Mouse (Mus musculus) CH12.LX (cell line): ENCODE measurements at regions not wholly inside any gene's neighbourhood (a gene's known extent, or its start where the extent isn't known, plus 50 kb on each side); places are given as distances from the start of the nearest gene placed in this dataset.

Experiments used
- DNase-seq: peaks from one replicate; pipeline ENCODE4 v3.0.0-alpha.2; 2013; ENCODE audit errors: extremely low read depth
- H3K27ac ChIP-seq: 2 replicates; pipeline ENCODE4 v1.5.1; 2012; ENCODE audit warnings: low read depth, mild to moderate bottlenecking, control low read depth, moderate library complexity; ENCODE audit not compliant: insufficient read depth
- H3K27me3 ChIP-seq: replicated peaks from 2 replicates; pipeline ENCODE3; 2012; ENCODE audit warnings: inconsistent platforms
- H3K36me3 ChIP-seq, 2 experiments: replicated peaks in 1 of 2; 2 replicates each; pipeline versions ENCODE3 to v1.6.1; 2012; ENCODE audit warnings: inconsistent platforms in 1 of 2, low read length in 1 of 2, mild to moderate bottlenecking in 1 of 2, mixed read lengths in 1 of 2, moderate library complexity in 1 of 2; ENCODE audit not compliant: control insufficient read depth in 1 of 2, insufficient read depth in 1 of 2
- H3K4me1 ChIP-seq, 2 experiments: 2 replicates each; pipeline ENCODE4 v1.6.1; 2012; ENCODE audit warnings: inconsistent platforms in 1 of 2, moderate library complexity in 1 of 2; ENCODE audit not compliant: insufficient read depth in 2 of 2, control insufficient read depth in 1 of 2
- H3K4me2 ChIP-seq: 2 replicates; pipeline ENCODE4 v1.6.1; 2012; ENCODE audit warnings: low read depth, mild to moderate bottlenecking, control low read depth; ENCODE audit not compliant: poor library complexity, insufficient read depth, severe bottlenecking
- H3K4me3 ChIP-seq, 3 experiments: fragments of 150-350 bp in 1 of 3; sonication (generic) in 1 of 3; replicated peaks in 1 of 3; 2 replicates each; pipeline versions ENCODE3 to v1.5.1; 2011 to 2012; ENCODE audit warnings: low read depth in 2 of 3, low read length in 2 of 3, mild to moderate bottlenecking in 2 of 3, moderate library complexity in 2 of 3, control low read depth in 1 of 3, improper control_type of control experiment in 1 of 3, inconsistent platforms in 1 of 3, mixed read lengths in 1 of 3; ENCODE audit not compliant: poor library complexity in 1 of 3
- H3K79me2 ChIP-seq: replicated peaks from 2 replicates; pipeline ENCODE4 v1.6.1; 2012; ENCODE audit warnings: mild to moderate bottlenecking, moderate library complexity; ENCODE audit not compliant: control insufficient read depth, poor library complexity, insufficient read depth, severe bottlenecking; ENCODE audit errors: extremely low read depth
- H3K9ac ChIP-seq: 2 replicates; pipeline ENCODE4 v1.6.1; 2012; ENCODE audit warnings: low read depth, mild to moderate bottlenecking, control low read depth, moderate library complexity; ENCODE audit not compliant: insufficient read depth
- H3K9me3 ChIP-seq: replicated peaks from 2 replicates; pipeline ENCODE3; 2012; ENCODE audit warnings: low read length, inconsistent platforms, mixed read lengths
- BHLHE40 ChIP-seq: IDR thresholded peaks from 2 replicates; pipeline ENCODE4 v1.6.1; 2011; ENCODE audit warnings: mild to moderate bottlenecking, low read depth, low read length, improper control_type of control experiment
- CHD2 ChIP-seq: IDR thresholded peaks from 2 replicates; pipeline ENCODE4 v1.6.1; 2011; ENCODE audit warnings: low read length, improper control_type of control experiment
- CTCF ChIP-seq, 2 experiments: IDR thresholded peaks in 1 of 2; conservative IDR thresholded peaks in 1 of 2; 2 replicates each; pipeline ENCODE4 v1.5.1; 2011 to 2012; ENCODE audit warnings: low read depth in 2 of 2, low read length in 2 of 2, improper control_type of control experiment in 1 of 2, inconsistent platforms in 1 of 2, mild to moderate bottlenecking in 1 of 2, moderate library complexity in 1 of 2
- ELF1 ChIP-seq: IDR thresholded peaks from 2 replicates; pipeline ENCODE4 v1.6.1; 2014; ENCODE audit warnings: low read depth, mild to moderate bottlenecking, inconsistent platforms, low read length, improper control_type of control experiment
- ETS1 ChIP-seq: conservative IDR thresholded peaks from 2 replicates; pipeline ENCODE4 v1.6.1; 2012; ENCODE audit warnings: low read depth, mild to moderate bottlenecking, inconsistent platforms, low read length, improper control_type of control experiment, moderate library complexity
- GABPA ChIP-seq: IDR thresholded peaks from 2 replicates; pipeline ENCODE4 v1.6.1; 2012; ENCODE audit warnings: low read depth, low read length, improper control_type of control experiment, inconsistent platforms; ENCODE audit not compliant: insufficient replicate concordance
- HCFC1 ChIP-seq: IDR thresholded peaks from 2 replicates; pipeline ENCODE4 v1.6.1; 2012; ENCODE audit warnings: low read depth, mild to moderate bottlenecking, inconsistent platforms, low read length, improper control_type of control experiment
- JUND ChIP-seq: conservative IDR thresholded peaks from 2 replicates; pipeline ENCODE4 v1.6.1; 2011; ENCODE audit warnings: low read depth, low read length, improper control_type of control experiment
- KAT2A ChIP-seq: IDR thresholded peaks from 2 replicates; pipeline ENCODE4 v1.6.1; 2012; ENCODE audit warnings: low read length, improper control_type of control experiment, inconsistent platforms; ENCODE audit not compliant: insufficient replicate concordance
- MAZ ChIP-seq: IDR thresholded peaks from 2 replicates; pipeline ENCODE4 v1.6.1; 2012; ENCODE audit warnings: low read depth, mild to moderate bottlenecking, inconsistent platforms, low read length, improper control_type of control experiment, moderate library complexity
- MEF2A ChIP-seq: IDR thresholded peaks from 2 replicates; pipeline ENCODE4 v1.6.1; 2014; ENCODE audit warnings: low read depth, mild to moderate bottlenecking, inconsistent platforms, low read length, improper control_type of control experiment, borderline replicate concordance
- NELFE ChIP-seq: IDR thresholded peaks from 2 replicates; pipeline ENCODE4 v1.6.1; 2011; ENCODE audit warnings: low read depth, low read length, improper control_type of control experiment
- NRF1 ChIP-seq: IDR thresholded peaks from 2 replicates; pipeline ENCODE4 v1.6.1; 2014; ENCODE audit warnings: low read depth, mild to moderate bottlenecking, inconsistent platforms, low read length, improper control_type of control experiment, moderate library complexity
- PAX5 ChIP-seq: IDR thresholded peaks from 2 replicates; pipeline ENCODE4 v1.6.1; 2012; ENCODE audit warnings: low read length, inconsistent platforms, mixed read lengths
- RAD21 ChIP-seq: IDR thresholded peaks from 2 replicates; pipeline ENCODE4 v1.6.1; 2011; ENCODE audit warnings: low read depth, mild to moderate bottlenecking, low read length, improper control_type of control experiment, moderate library complexity
- SIN3A ChIP-seq: IDR thresholded peaks from 2 replicates; pipeline ENCODE4 v1.6.1; 2012; ENCODE audit warnings: low read length, improper control_type of control experiment, inconsistent platforms
- TBP ChIP-seq: conservative IDR thresholded peaks from 2 replicates; pipeline ENCODE4 v1.6.1; 2011; ENCODE audit warnings: low read depth, low read length, improper control_type of control experiment
- TCF12 ChIP-seq: IDR thresholded peaks from 2 replicates; pipeline ENCODE4 v1.6.1; 2014; ENCODE audit warnings: low read depth, mild to moderate bottlenecking, inconsistent platforms, low read length, improper control_type of control experiment
- UBTF ChIP-seq: IDR thresholded peaks from 2 replicates; pipeline ENCODE4 v1.6.1; 2012; ENCODE audit warnings: low read depth, mild to moderate bottlenecking, inconsistent platforms, low read length, improper control_type of control experiment, moderate library complexity
- USF2 ChIP-seq: conservative IDR thresholded peaks from 2 replicates; pipeline ENCODE4 v1.6.1; 2011; ENCODE audit warnings: low read depth, low read length, improper control_type of control experiment
- ZC3H11A ChIP-seq: IDR thresholded peaks from 2 replicates; pipeline ENCODE4 v1.6.1; 2012; ENCODE audit warnings: low read depth, mild to moderate bottlenecking, inconsistent platforms, low read length, improper control_type of control experiment
- ZMIZ1 ChIP-seq: IDR thresholded peaks from 2 replicates; pipeline ENCODE4 v1.6.1; 2012; ENCODE audit warnings: low read depth, mild to moderate bottlenecking, inconsistent platforms, low read length, improper control_type of control experiment
- dilution Hi-C: fragments of 300-500 bp; cut with MboI; formaldehyde crosslinking; loops from 2 replicates; pipeline ENCODE4 v1.14.3; 2020; ENCODE audit warnings: low sequenced_read_pairs; ENCODE audit not compliant: extremely low pct_unique_long_range_greater_than_20kb, extremely low pct_ligation_motif_present
- in situ Hi-C: fragments of 300-500 bp; cut with MboI; formaldehyde crosslinking; loops from 3 replicates; pipeline ENCODE4 v1.14.3; 2019; ENCODE audit warnings: low sequenced_read_pairs, low pct_ligation_motif_present, low pct_unique_long_range_greater_than_20kb, mixed read lengths

DNA sequence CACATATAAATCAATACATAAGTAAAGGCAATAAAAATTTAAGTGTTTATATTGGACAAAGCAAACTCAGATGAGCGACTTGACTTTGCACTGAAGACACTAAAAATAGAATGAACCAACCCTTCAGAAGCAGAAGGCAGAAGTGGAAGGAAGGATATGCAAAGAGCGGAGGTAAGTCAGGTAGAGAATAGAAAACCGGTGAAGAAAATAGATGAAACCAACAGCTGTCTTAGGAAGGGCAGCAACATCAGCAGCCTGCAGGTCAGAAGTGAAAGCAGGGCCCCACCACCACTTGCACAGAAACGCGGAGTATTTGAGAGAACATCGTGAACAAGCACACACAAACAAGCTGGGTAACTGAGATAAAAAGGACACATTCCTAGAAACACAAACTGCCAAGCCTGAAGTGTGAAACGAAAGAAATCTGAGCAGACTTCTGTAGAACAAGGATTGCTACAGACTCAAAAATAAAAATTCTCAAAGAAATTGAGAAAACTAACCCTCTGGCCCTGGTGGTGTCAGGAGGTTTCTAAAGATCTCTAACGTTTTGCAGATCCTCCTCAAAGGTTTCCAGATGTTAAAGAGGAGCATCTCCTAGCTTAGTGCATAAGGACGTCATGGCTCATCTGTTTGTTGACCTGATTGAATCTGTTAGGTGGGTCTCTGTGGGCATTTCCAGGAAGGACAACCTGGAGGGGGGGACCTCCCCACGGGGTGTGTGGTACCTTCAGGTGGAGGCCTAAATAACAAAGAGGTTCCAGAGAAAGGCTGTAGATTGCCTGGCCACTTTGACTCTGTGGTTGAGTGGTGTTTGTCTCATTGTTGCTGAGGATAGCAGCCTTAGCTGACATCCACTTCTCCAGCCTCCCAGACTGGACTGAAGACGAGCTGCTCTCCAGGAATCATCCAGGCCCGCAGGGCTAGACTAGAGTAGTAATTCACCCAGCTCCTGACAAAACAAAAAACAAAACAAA lies 252.0 kb downstream of the Rplp1 start (continued):
- TF ChIP-seq UBTF (no peak), PAX5 (no peak), SIN3A (peak; percentile 16; the same call in 1 of the 2 replicates), RAD21 (peak; percentile 23), HCFC1 (peak; percentile 31), ZC3H11A (no peak), CTCF (conservative IDR thresholded peaks at IDR 0.05 in 1 of 2, IDR thresholded peaks at IDR 0.05 in 1 of 2; ENCODE audit: low read depth in 2 of 2, low read length in 2 of 2) (no peak), JUND (peak; percentile 40; the same call in 1 of the 2 replicates), NRF1 (no peak), BHLHE40 (peak; percentile 91), USF2 (no peak), GABPA (no peak)

DNA sequence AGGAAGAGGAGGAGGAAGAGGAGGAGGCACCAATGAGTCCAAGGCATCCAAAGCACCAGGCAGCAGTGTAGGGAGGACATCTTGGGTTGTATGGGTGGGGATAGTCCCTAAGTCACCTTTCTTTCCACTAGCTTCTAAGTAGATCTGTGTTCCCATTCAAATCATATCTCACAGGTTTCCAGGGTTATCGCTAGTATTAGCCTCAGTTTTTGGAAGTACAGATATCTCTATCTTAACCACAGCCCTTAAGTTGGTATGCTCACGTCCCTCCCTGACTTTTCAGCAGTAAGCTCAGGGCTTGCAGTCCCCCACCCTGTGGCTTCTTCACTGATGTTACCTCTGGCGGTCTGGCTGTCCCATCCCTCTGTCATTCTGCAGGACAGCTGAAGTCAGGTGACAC lies 254.2 kb downstream of the Rplp1 start:
- Histone ChIP-seq H3K27me3 (no peaks in the 10 kb centered on the region), H3K4me2 (no peak overlapping the region), H3K36me3 (no peaks in the 10 kb centered on the region), H3K9me3 (no peaks in the 10 kb centered on the region), H3K9ac (no peak overlapping the region), H3K4me1 (peaks cover 33 to 73% of the 10 kb centered on the region in 2 experiments), H3K4me3 (no peak overlapping the region), H3K27ac (no peak overlapping the region), H3K79me2 (no peaks in the 10 kb centered on the region)
- TF ChIP-seq ZMIZ1 (no peak), HCFC1 (no peak)
- in situ Hi-C loops = no loop called here
- dilution Hi-C loops = no loop called here
- DNase-seq = no peak

DNA sequence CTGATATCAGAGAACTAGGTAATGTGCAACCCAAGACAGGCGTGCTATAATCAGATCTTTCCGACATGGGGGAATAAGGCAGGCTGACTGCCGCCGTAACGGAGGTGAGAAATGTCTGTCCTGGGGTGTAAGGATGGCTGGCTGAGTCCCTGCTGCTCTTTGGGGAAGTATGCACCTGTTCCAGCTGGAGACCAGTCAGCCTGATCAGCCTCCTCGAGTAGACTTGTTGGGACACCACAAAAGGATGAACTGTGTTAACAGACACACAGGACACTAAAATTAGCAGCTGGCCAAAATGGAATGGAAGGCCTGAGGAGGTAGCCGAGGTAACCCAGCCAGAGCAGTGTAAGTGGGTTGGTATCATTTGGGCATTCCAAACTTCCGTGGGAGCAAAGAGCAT lies 256.3 kb downstream of the Rplp1 start:
- Histone ChIP-seq H3K4me3 (no peak overlapping the region), H3K4me1 (peaks cover 18 to 53% of the 10 kb centered on the region in 2 experiments), H3K79me2 (no peaks in the 10 kb centered on the region), H3K36me3 (no peaks in the 10 kb centered on the region), H3K9ac (no peak overlapping the region), H3K27ac (no peak overlapping the region), H3K4me2 (no peak overlapping the region), H3K27me3 (no peaks in the 10 kb centered on the region), H3K9me3 (no peaks in the 10 kb centered on the region)
- dilution Hi-C loops (no loop called here), in situ Hi-C loops (no loop called here)
- TF ChIP-seq NELFE (no peak), TBP (no peak), MEF2A (no peak), ZC3H11A (no peak), TCF12 (no peak), KAT2A (no peak), JUND (no peak), ELF1 (no peak), CHD2 (no peak), MAZ (no peak), ETS1 (no peak), SIN3A (no peak)
- no peak for DNase-seq
